Mouse (Mus musculus) limb, embryonic 11.5 days (tissue): ENCODE data around the gene Cux1. TPM values are rescaled to one million over a fixed set of nuclear protein-coding genes. Genes with fewer than 3 reads are reported as not detected.

Source experiments
- ATAC-seq: fragments of 200-750 bp; cut with Nextera tagmentation; 2 replicates; pipeline ENCODE4 v1.8.0; 2017; ENCODE audit warnings: low read depth; ENCODE audit not compliant: insufficient number of reproducible peaks, low FRiP score, low TSS enrichment
- DNase-seq: peaks from one replicate; pipeline ENCODE4 v3.0.0-alpha.2; 2015; ENCODE audit warnings: low spot score
- H3K27ac ChIP-seq: fragments of 300-500 bp; sonication (generic); replicated peaks from 2 replicates; pipeline ENCODE4 v1.5.1; 2014; ENCODE audit warnings: low read depth, mild to moderate bottlenecking, low read length
- H3K27me3 ChIP-seq: fragments of 300-500 bp; sonication (generic); 2 replicates; pipeline ENCODE4 v1.6.1; 2014; ENCODE audit warnings: mild to moderate bottlenecking, low read length, mixed read lengths; ENCODE audit not compliant: control insufficient read depth, insufficient read depth
- H3K36me3 ChIP-seq: fragments of 300-500 bp; sonication (generic); 2 replicates; pipeline ENCODE4 v1.6.1; 2014; ENCODE audit warnings: mild to moderate bottlenecking, low read length, moderate library complexity, mixed read lengths; ENCODE audit not compliant: control insufficient read depth, insufficient read depth
- H3K4me1 ChIP-seq: fragments of 300-500 bp; sonication (generic); 2 replicates; pipeline ENCODE4 v1.6.1; 2014; ENCODE audit warnings: low read length, mixed read lengths; ENCODE audit not compliant: control insufficient read depth, insufficient read depth
- H3K4me2 ChIP-seq: fragments of 300-500 bp; sonication (generic); 2 replicates; pipeline ENCODE4 v1.6.1; 2014; ENCODE audit warnings: low read depth, mild to moderate bottlenecking, moderate library complexity; ENCODE audit not compliant: severe bottlenecking
- H3K4me3 ChIP-seq: fragments of 300-500 bp; sonication (generic); 2 replicates; pipeline ENCODE4 v1.5.1; 2014; ENCODE audit warnings: low read depth, low read length
- H3K9ac ChIP-seq: fragments of 300-500 bp; sonication (generic); 2 replicates; pipeline ENCODE4 v1.6.1; 2014; ENCODE audit warnings: mild to moderate bottlenecking, low read length
- H3K9me3 ChIP-seq: fragments of 300-500 bp; sonication (generic); 2 replicates; pipeline ENCODE4 v1.6.1; 2016; ENCODE audit warnings: low read length; ENCODE audit not compliant: control insufficient read depth
- WGBS: fragments of 180-500 bp; shearing (Covaris S2); extraction: QIAGEN DNeasy Blood & Tissue Kit; methylation state at CpG from one replicate; pipeline ENCODE4 v1.1.7; 2014; 5-methylcytosine and 5-hydroxymethylcytosine counted together
- polyA plus RNA-seq: library from polyadenylated mRNA; unstranded; fragments of >200 nt; fragmentation: Nextera tagmentation; extraction: Ambion mirVana; gene quantifications from 2 replicates; pipeline ENCODE4 v1.2.1, GENCODE M21; 2014

Cux1 gene
- polyA plus RNA-seq, 1 experiment from 2014 or later = 65.6 TPM

DNA sequence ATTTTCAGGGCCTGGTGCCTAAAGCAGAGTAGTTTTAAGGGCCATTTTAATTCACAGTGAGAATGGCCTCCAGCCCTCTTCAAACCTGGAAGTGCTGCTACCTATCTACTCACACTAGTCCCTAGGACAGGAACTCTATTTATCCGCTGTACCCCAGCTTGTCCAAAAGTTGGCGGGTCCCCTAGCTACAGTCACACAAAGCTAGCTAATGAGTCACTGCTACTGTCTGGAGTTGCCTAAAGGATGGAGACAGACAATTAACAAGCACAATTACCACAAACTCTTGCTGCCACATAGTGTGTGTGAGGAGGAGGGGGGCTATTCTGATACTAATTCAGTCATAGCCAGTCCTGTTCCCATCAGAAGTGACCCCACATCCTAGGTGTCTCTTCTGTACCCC is 68.0 kb downstream of the Cux1 start:
- DNase-seq = no peak
- no peak overlapping the region for H3K4me2 ChIP-seq
- WGBS = 76% methylated on average over 2 of the region's 2 CpGs
- no peak for ATAC-seq
- peaks cover 40% of the 10 kb centered on the region for H3K4me1 ChIP-seq
- no peak overlapping the region for H3K9ac ChIP-seq
- no peaks in the 10 kb centered on the region for H3K36me3 ChIP-seq
- H3K4me3 ChIP-seq = no peak overlapping the region
- H3K9me3 ChIP-seq = no peaks in the 10 kb centered on the region
- no peaks in the 10 kb centered on the region for H3K27me3 ChIP-seq
- H3K27ac ChIP-seq = no peak overlapping the region

DNA sequence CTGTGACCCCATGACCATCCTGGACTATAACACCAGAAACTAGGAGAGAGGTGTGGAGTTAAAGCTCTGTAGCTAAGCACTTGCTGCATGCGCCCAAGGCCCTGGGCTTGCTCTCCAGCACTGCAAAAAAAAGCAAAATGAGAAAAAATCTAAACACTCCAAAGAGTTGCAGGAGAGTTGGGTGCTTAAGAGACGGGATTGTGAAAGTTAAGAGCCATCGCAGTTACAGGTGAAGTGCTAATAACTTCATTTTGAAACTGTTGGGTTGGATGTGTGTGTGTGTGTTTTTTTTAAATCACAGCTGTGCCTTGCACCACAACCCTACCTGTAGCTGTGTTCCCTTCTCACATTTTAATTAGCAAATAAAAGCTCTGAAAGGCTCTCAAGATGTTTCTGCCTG is 68.5 kb downstream of the Cux1 start:
- no peak overlapping the region for H3K27ac ChIP-seq
- no peak overlapping the region for H3K4me2 ChIP-seq
- 87% methylated on average over 3 of the region's 3 CpGs for WGBS

DNA sequence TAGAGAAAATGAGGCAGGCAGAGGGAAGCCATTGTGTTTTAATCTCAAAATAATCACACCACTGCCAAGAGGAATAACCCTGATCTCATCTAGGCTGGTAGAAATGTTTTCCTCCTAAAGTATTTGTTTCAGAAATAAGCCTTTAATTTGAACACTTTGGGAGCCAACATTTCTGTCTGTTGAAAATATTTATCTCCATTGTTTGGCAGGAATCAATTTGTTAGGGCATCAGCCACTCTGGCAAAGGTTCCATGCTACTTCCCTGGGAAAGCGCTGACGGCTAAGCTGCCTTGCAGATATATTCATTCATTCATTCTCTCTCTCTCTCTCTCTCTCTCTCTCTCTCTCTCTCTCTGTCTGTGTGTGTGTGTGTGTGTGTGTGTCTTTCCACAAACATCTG is 70.0 kb downstream of the Cux1 start:
- no peaks in the 10 kb centered on the region for H3K9me3 ChIP-seq
- ATAC-seq (no peak), DNase-seq (no peak)
- no peak overlapping the region for H3K9ac ChIP-seq
- H3K27me3 ChIP-seq = no peaks in the 10 kb centered on the region
- H3K4me1 ChIP-seq = peaks cover 26% of the 10 kb centered on the region
- no peak overlapping the region for H3K4me3 ChIP-seq
- 89% methylated on average over 2 of the region's 2 CpGs for WGBS
- no peak overlapping the region for H3K27ac ChIP-seq
- no peaks in the 10 kb centered on the region for H3K36me3 ChIP-seq
- H3K4me2 ChIP-seq = no peak overlapping the region

More for the DNA sequence above, 68.5 kb downstream of the Cux1 start:
- Histone ChIP-seq H3K27me3 (no peaks in the 10 kb centered on the region), H3K36me3 (no peaks in the 10 kb centered on the region), H3K9ac (no peak overlapping the region), H3K4me1 (peaks cover 38% of the 10 kb centered on the region), H3K9me3 (no peaks in the 10 kb centered on the region), H3K4me3 (no peak overlapping the region)
- no peak for DNase-seq
- ATAC-seq = no peak

DNA sequence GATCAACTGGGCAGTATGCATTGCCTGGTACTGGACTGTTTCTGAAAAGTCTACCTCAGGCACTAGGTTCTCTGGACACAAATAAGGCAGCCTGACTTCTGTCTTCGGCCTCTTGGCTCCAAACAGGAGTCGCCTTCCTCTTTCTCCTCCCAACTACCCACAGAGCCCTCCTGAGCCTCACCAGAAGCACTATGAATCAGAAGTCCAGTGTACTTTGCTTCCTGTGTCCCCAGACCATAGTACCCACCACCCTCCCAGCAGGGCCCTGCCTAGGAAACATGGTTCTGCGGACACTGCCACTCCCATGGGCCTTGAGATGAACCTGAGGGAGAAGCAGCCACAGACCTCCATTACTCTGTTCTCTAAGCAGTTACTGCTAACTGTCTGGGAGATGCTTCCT is 71.7 kb downstream of the Cux1 start:
- Histone ChIP-seq H3K9ac (no peak overlapping the region), H3K27me3 (no peaks in the 10 kb centered on the region), H3K9me3 (no peaks in the 10 kb centered on the region), H3K4me3 (no peak overlapping the region), H3K4me2 (no peak overlapping the region), H3K36me3 (no peaks in the 10 kb centered on the region), H3K4me1 (peaks cover 13% of the 10 kb centered on the region), H3K27ac (no peak overlapping the region)
- no peak for ATAC-seq
- DNase-seq = no peak
- 95% methylated on average over 3 of the region's 3 CpGs for WGBS

DNA sequence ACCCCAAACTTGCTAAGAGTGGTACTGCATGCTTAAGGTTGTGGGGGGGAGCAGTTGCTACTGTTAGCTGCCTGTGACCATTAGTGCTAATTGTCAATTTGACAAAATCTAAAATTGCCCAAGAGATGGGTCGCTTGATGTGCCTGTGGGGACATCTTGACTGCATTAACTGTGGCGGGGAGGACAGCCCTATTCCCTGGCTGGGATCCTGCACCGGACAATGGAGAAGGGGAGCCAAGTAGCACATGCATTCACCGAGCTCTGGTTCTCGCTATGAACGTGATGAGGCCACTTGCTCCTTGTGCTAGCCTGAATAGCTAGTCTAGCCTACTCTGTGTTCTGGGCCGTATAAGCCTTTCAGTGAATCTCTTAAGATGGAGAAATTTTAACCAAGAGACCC is 72.4 kb downstream of the Cux1 start:
- no peaks in the 10 kb centered on the region for H3K36me3 ChIP-seq
- no peak overlapping the region for H3K27ac ChIP-seq
- no peak overlapping the region for H3K4me3 ChIP-seq
- no peaks in the 10 kb centered on the region for H3K27me3 ChIP-seq
- DNase-seq (no peak), ATAC-seq (no peak)
- no peak overlapping the region for H3K4me2 ChIP-seq
- no peaks in the 10 kb centered on the region for H3K9me3 ChIP-seq
- WGBS = 75% methylated on average over 7 of the region's 7 CpGs
- no peak overlapping the region for H3K9ac ChIP-seq
- peaks cover 9% of the 10 kb centered on the region for H3K4me1 ChIP-seq

DNA sequence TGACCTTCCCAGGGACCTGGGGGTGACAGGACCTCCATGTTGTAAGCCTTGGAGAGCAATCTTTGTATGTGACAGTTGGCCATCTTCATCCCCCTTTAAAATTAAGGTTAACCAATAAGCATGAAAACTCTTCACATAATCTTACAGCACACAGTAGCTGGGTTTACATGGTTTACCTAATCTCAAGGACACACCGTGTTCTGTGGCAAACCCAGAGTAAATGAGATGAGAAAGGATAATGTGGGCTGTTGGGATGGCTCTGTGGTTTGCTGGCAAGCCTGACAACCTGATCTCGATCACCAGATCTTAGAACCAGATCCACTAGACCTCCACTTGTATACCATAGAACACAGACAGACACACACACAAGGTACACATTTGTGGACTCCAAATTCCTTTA is 73.0 kb downstream of the Cux1 start:
- Histone ChIP-seq H3K36me3 (no peaks in the 10 kb centered on the region), H3K9me3 (no peaks in the 10 kb centered on the region), H3K27me3 (no peaks in the 10 kb centered on the region), H3K4me1 (peaks cover 9% of the 10 kb centered on the region), H3K4me3 (no peak overlapping the region), H3K27ac (no peak overlapping the region), H3K4me2 (no peak overlapping the region), H3K9ac (no peak overlapping the region)
- WGBS = 93% methylated on average over 2 of the region's 2 CpGs
- no peak for ATAC-seq
- no peak for DNase-seq

DNA sequence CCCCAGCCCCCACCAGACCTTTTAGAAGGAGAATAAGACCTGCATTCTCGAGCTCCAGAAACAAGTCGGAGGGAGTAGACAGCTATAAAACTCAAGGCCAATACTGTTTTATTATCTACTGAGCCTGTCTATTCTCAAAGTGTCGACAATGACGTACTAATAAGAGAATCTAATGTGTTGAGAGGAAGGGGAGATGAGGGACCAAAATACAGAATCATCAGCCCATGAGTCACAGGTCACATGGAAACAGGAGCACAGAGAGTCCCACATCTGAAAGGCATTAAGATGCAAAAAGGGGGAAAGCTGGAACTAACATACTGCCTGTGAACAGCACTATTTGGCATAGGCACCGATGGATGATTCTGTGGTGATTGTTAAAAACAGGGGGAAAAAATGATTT is 77.8 kb downstream of the Cux1 start:
- DNase-seq (no peak), ATAC-seq (no peak)
- Histone ChIP-seq H3K9me3 (no peaks in the 10 kb centered on the region), H3K4me2 (no peak overlapping the region), H3K4me1 (peaks cover 12% of the 10 kb centered on the region), H3K27me3 (no peaks in the 10 kb centered on the region), H3K4me3 (no peak overlapping the region), H3K27ac (no peak overlapping the region), H3K9ac (no peak overlapping the region), H3K36me3 (no peaks in the 10 kb centered on the region)
- WGBS = 33% methylated on average over 5 of the region's 5 CpGs

DNA sequence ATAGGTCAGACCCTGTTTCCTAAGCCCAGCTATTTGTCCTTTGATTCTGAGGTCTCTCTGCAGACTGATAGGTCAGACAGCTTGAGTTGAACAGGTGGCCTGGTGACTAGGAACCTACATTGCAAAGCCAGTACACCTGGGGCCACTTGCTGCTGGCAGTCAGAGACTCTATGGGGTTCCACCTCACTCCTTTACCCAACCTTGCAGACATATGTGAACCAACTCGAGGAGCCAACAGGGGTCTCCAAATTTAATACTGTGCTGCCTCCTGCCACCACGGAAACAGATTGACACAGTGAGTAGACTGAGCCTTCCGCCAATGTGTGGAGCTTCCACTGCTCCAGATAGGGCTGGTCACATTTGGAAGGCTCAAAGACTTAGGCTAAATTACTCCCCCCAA is 78.6 kb downstream of the Cux1 start:
- Histone ChIP-seq H3K27me3 (no peaks in the 10 kb centered on the region), H3K4me1 (peaks cover 12% of the 10 kb centered on the region), H3K9ac (no peak overlapping the region), H3K9me3 (no peaks in the 10 kb centered on the region), H3K36me3 (no peaks in the 10 kb centered on the region), H3K27ac (no peak overlapping the region), H3K4me2 (no peak overlapping the region), H3K4me3 (no peak overlapping the region)
- no peak for DNase-seq
- ATAC-seq = no peak
- WGBS = 72% methylated on average over 3 of the region's 3 CpGs

DNA sequence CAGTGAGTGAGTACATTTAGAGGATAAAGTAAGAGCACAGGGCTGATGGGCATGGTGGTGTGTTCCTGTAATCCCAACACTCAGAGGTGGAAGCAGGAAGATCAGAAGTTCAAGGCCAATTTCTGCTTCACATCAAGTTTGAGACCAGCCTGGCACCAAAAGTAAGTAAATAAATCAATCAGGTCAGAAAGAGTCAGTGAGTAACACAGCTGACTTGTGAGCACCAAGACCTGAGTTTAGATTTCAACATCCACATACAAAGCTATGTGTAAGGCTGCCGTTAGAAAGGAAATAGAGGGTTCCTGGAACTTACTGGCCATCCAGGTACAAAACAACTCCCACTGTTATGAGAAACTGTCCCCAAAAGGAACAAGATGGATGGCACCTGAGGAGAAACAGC is 79.1 kb downstream of the Cux1 start:
- H3K27ac ChIP-seq = no peak overlapping the region
- DNase-seq (no peak), ATAC-seq (no peak)
- 89% methylated on average over 1 of the region's 1 CpGs for WGBS
- no peak overlapping the region for H3K4me2 ChIP-seq
- no peaks in the 10 kb centered on the region for H3K36me3 ChIP-seq
- no peak overlapping the region for H3K4me3 ChIP-seq
- no peak overlapping the region for H3K9ac ChIP-seq
- no peaks in the 10 kb centered on the region for H3K27me3 ChIP-seq
- H3K9me3 ChIP-seq = no peaks in the 10 kb centered on the region
- H3K4me1 ChIP-seq = peaks cover 12% of the 10 kb centered on the region
